In genomic region chr3:116618855-116619254, GRCm38 (mm10) we compare ENCODE assay signal across 24 mouse cellular contexts. TPM values are rescaled to one million over a fixed set of nuclear protein-coding genes. Genes with fewer than 3 reads are reported as not detected.
DNase-seq lines count a peak whose midpoint lies in the region; TF ChIP-seq lines count a peak whose summit lies in the region.
"Had no signal": no experiment of that assay in that cellular context is flagged by ENCODE, and none has a peak within 500 bp of the region (broad histone marks: within the 10 kb centered on the region; RNA-seq: fewer than 3 reads in every experiment).

No protein-coding gene starts in this region.

- peak; percentile 85 to 92 for TF ChIP-seq EP300 in MEL (IDR thresholded peaks at IDR 0.05; ENCODE audit: low read depth in 1 of 2, low read length in 2 of 2)

- H3K36me3 ChIP-seq in MEL (ENCODE audit: control insufficient read depth in 1 of 2, insufficient read depth in 2 of 2, low read length in 2 of 2) = peaks cover 7 to 51% of the 10 kb centered on the region in 2 experiments; a peak in 3 of 4 replicates

- peak overlapping the region; percentile 41; the same call in 1 of the 2 replicates for H3K9ac ChIP-seq in MEL (ENCODE audit: control insufficient read depth, low read depth, low read length, poor library complexity, severe bottlenecking)
- H3K9ac ChIP-seq: embryonic facial prominence, embryonic 12.5 days; embryonic facial prominence, embryonic 15.5 days; forebrain, embryonic 15.5 days; heart, embryonic 13.5 days; hindbrain, embryonic 12.5 days; hindbrain, embryonic 15.5 days had no signal

- H3K4me3 ChIP-seq in layer of hippocampus, adult 2 months = no peak overlapping the region
- H3K4me3 ChIP-seq in MEL (ENCODE audit: control insufficient read depth in 1 of 2, insufficient read depth in 1 of 2, low read depth in 2 of 2, low read length in 2 of 2) = peak overlapping the region; percentile 27 to 37
- H3K4me3 ChIP-seq in cortical plate, adult 2 months (ENCODE audit: insufficient read depth, low read length) = no peak overlapping the region
- H3K4me3 ChIP-seq in gastrocnemius, adult 2 months = no peak overlapping the region
- H3K4me3 ChIP-seq: embryonic facial prominence, embryonic 12.5 days; embryonic facial prominence, embryonic 15.5 days; forebrain, embryonic 15.5 days; heart, embryonic 10.5 days; heart, embryonic 13.5 days; hindbrain, embryonic 12.5 days; hindbrain, embryonic 15.5 days had no signal

- H3K9me3 ChIP-seq in MEL (replicated peaks; ENCODE audit: insufficient read depth, low read length) = no peaks in the 10 kb centered on the region
- H3K9me3 ChIP-seq: embryonic facial prominence, embryonic 12.5 days; embryonic facial prominence, embryonic 15.5 days; forebrain, embryonic 15.5 days; G1E; heart, embryonic 10.5 days; heart, embryonic 13.5 days; hindbrain, embryonic 12.5 days; hindbrain, embryonic 15.5 days had no signal

- H3K27ac ChIP-seq in layer of hippocampus, adult 2 months = peak overlapping the region; percentile 55
- peak overlapping the region; percentile 85 for H3K27ac ChIP-seq in MEL (ENCODE audit: control insufficient read depth, low read depth, low read length)
- H3K27ac ChIP-seq in cortical plate, adult 2 months (ENCODE audit: insufficient read depth, low read length) = peak overlapping the region; percentile 59; the same call in 1 of the 2 replicates
- H3K27ac ChIP-seq in gastrocnemius, adult 2 months = no peak overlapping the region
- H3K27ac ChIP-seq: embryonic facial prominence, embryonic 12.5 days; embryonic facial prominence, embryonic 15.5 days; forebrain, embryonic 15.5 days; heart, embryonic 10.5 days; heart, embryonic 13.5 days; hindbrain, embryonic 12.5 days; hindbrain, embryonic 15.5 days had no signal

- peak in 1 of 2 experiments; percentile 36; a peak in 1 of 4 replicates for TF ChIP-seq POLR2A in MEL (IDR thresholded peaks at IDR 0.05; ENCODE audit: control insufficient read depth in 1 of 2, insufficient read depth in 1 of 2, low read depth in 1 of 2, low read length in 2 of 2, poor library complexity in 1 of 2)
- TF ChIP-seq POLR2A in cortical plate, adult 2 months (IDR thresholded peaks at IDR 0.05; ENCODE audit: extremely low read depth, insufficient read depth, low read length) = no peak

- DNase-seq in layer of hippocampus, adult 2 months (ENCODE audit: low spot score in 2 of 2) = no peak
- no peak for DNase-seq in layer of hippocampus, postnatal 14 days (ENCODE audit: low spot score in 2 of 2)
- peak; percentile 89 for DNase-seq in MEL (ENCODE audit: low read depth, low spot score)
- DNase-seq in gastrocnemius, adult 2 months = no peak
- DNase-seq in heart, adult 8-10 months (ENCODE audit: low spot score) = no peak
- DNase-seq: adrenal gland, adult 8-10 months; adrenal gland, postnatal 25 days; B cell, adult 2 months; cerebellum, adult 11-12 months; cerebellum, adult 8-10 months; cerebellum, postnatal 10 days; cerebellum, postnatal 36 days; gastrocnemius, postnatal 14 days; heart, adult 18-20 months had no signal

- TF ChIP-seq RAD21 in MEL (IDR thresholded peaks at IDR 0.05; ENCODE audit: low read depth, low read length) = no peak

- H3K27me3 ChIP-seq in MEL (ENCODE audit: control insufficient read depth in 1 of 2, insufficient read depth in 2 of 2, low read length in 2 of 2) = no peaks in the 10 kb centered on the region
- H3K27me3 ChIP-seq: CH12.LX; embryonic facial prominence, embryonic 12.5 days; embryonic facial prominence, embryonic 15.5 days; forebrain, embryonic 15.5 days; heart, embryonic 13.5 days; hindbrain, embryonic 12.5 days; hindbrain, embryonic 15.5 days had no signal

- no peak for TF ChIP-seq CTCF in layer of hippocampus, adult 2 months (conservative IDR thresholded peaks at IDR 0.05)
- TF ChIP-seq CTCF in MEL (IDR thresholded peaks at IDR 0.05 in 2 of 3, conservative IDR thresholded peaks at IDR 0.05 in 1 of 3; ENCODE audit: control insufficient read depth in 1 of 3, insufficient read depth in 1 of 3, low read depth in 2 of 3, low read length in 3 of 3, poor library complexity in 1 of 3, severe bottlenecking in 1 of 3) = no peak
- TF ChIP-seq CTCF in cortical plate, adult 2 months (IDR thresholded peaks at IDR 0.05; ENCODE audit: extremely low read depth, insufficient read depth, low read length) = no peak
- TF ChIP-seq CTCF in gastrocnemius, adult 2 months (IDR thresholded peaks at IDR 0.05) = no peak

- intact Hi-C loops in gastrocnemius, adult 2 months (cut with DNase I) = no loop called here

- H3K4me1 ChIP-seq in MEL (ENCODE audit: control insufficient read depth in 1 of 2, insufficient read depth in 2 of 2, low read length in 2 of 2) = peaks cover 35 to 43% of the 10 kb centered on the region in 2 experiments
- no peaks in the 10 kb centered on the region for H3K4me1 ChIP-seq in cortical plate, adult 2 months (ENCODE audit: control insufficient read depth, insufficient read depth, low read length)
- H3K4me1 ChIP-seq: embryonic facial prominence, embryonic 12.5 days; embryonic facial prominence, embryonic 15.5 days; forebrain, embryonic 15.5 days; heart, embryonic 10.5 days; heart, embryonic 13.5 days; hindbrain, embryonic 12.5 days; hindbrain, embryonic 15.5 days had no signal

- no peaks in the 10 kb centered on the region for H3K79me2 ChIP-seq in MEL (ENCODE audit: control insufficient read depth, insufficient read depth, low read length, poor library complexity)

TF ChIP-seq in MEL, 35 proteins besides CTCF, POLR2A, EP300 and RAD21 (continues in another document):
- TF ChIP-seq ELF1 (IDR thresholded peaks at IDR 0.05; ENCODE audit: low read depth, low read length) (no peak), ETS1 (IDR thresholded peaks at IDR 0.05; ENCODE audit: low read depth, low read length) (peak; percentile 92), TBP (IDR thresholded peaks at IDR 0.05; ENCODE audit: low read depth, low read length) (no peak), CHD1 (IDR thresholded peaks at IDR 0.05; ENCODE audit: low read depth, low read length) (0 out of 2 replicates have a peak, but pooled peaks have one; percentile 45), MXI1 (IDR thresholded peaks at IDR 0.05; ENCODE audit: low read depth, low read length) (peak; percentile 59), MYC (IDR thresholded peaks at IDR 0.05; ENCODE audit: low read depth, low read length) (no peak; the same call in 1 of the 2 replicates), ZMIZ1 (IDR thresholded peaks at IDR 0.05; ENCODE audit: low read depth, low read length) (no peak), POLR2AphosphoS2 (IDR thresholded peaks at IDR 0.05; ENCODE audit: low read length) (no peak), USF2 (IDR thresholded peaks at IDR 0.05; ENCODE audit: borderline replicate concordance in 1 of 2, insufficient read depth in 1 of 2, low read depth in 1 of 2, low read length in 2 of 2) (no peak), CHD2 (IDR thresholded peaks at IDR 0.05; ENCODE audit: low read length) (no peak; the same call in 1 of the 2 replicates), ZKSCAN1 (IDR thresholded peaks at IDR 0.05; ENCODE audit: low read depth, low read length) (no peak), MEF2A (IDR thresholded peaks at IDR 0.05; ENCODE audit: extremely low read depth, insufficient replicate concordance, low read depth, low read length, poor library complexity, severe bottlenecking) (no peak), POLR2AphosphoS5 (IDR thresholded peaks at IDR 0.05; ENCODE audit: borderline replicate concordance, low read depth, low read length) (no peak), TAL1 (IDR thresholded peaks at IDR 0.05; ENCODE audit: low read length) (no peak), ZC3H11A (IDR thresholded peaks at IDR 0.05; ENCODE audit: low read depth, low read length) (no peak), BHLHE40 (IDR thresholded peaks at IDR 0.05; ENCODE audit: borderline replicate concordance, low read depth, low read length) (peak; percentile 75; the same call in 1 of the 2 replicates), NELFE (IDR thresholded peaks at IDR 0.05; ENCODE audit: low read depth, low read length) (no peak)

RNA-seq across cellular contexts. Expression of gene Trmt13, which starts 4.5 kb away (rescaled TPM):
- total RNA-seq in layer of hippocampus, adult 2 months (2021) = 10 to 100 TPM; 17.9 to 24.4 TPM
- total RNA-seq in layer of hippocampus, postnatal 14 days (2021) = 10 to 100 TPM; 15.3 to 15.6 TPM
- 10.2 and 15.5 TPM in 2 replicates for total RNA-seq in MEL (2012; rRNA removed)
- 10 to 100 TPM in 1 of 2 experiments, not detected in 1; 12.0 TPM for polyA plus RNA-seq in MEL (2012; ENCODE audit: insufficient read depth in 1 of 2, insufficient read length in 2 of 2, low read depth in 1 of 2, low replicate concordance in 2 of 2, missing spikeins in 1 of 2)
- polyA plus RNA-seq in cortical plate, adult 2 months (2012; rRNA removed) = 19.5 and 22.9 TPM in 2 replicates
- 1 to 10 TPM; 6.2 TPM for total RNA-seq in gastrocnemius, adult 2 months (2021)
- total RNA-seq in heart, adult 8-10 months (2022) = 1 to 10 TPM; 4.6 to 5.9 (median 5.1) TPM

RNA-seq across cellular contexts. Expression of gene Sass6, which starts 24.1 kb away (rescaled TPM):
- total RNA-seq in layer of hippocampus, adult 2 months (2021) = 1 to 10 TPM; 7.4 to 9.4 TPM
- total RNA-seq in layer of hippocampus, postnatal 14 days (2021) = 1 to 10 TPM; 8.2 TPM
- total RNA-seq in MEL (2012; rRNA removed) = 8.5 and 9.2 TPM in 2 replicates
- 10 to 100 TPM in 1 of 2 experiments, not detected in 1; 15.4 TPM for polyA plus RNA-seq in MEL (2012; ENCODE audit: insufficient read depth in 1 of 2, insufficient read length in 2 of 2, low read depth in 1 of 2, low replicate concordance in 2 of 2, missing spikeins in 1 of 2)
- 4.7 and 5.3 TPM in 2 replicates for polyA plus RNA-seq in cortical plate, adult 2 months (2012; rRNA removed)
- 1 to 10 TPM; 1.8 to 3.5 TPM for total RNA-seq in gastrocnemius, adult 2 months (2021)
- total RNA-seq in heart, adult 8-10 months (2022) = 1 to 10 TPM; 1.7 to 2.3 (median 1.9) TPM

RNA-seq across cellular contexts. Expression of gene Mfsd14a, which starts 43.6 kb away (rescaled TPM):
- 10 to 100 TPM; 54.4 to 57.7 TPM for total RNA-seq in layer of hippocampus, adult 2 months (2021)
- 10 to 100 TPM; 54.9 to 57.0 TPM for total RNA-seq in layer of hippocampus, postnatal 14 days (2021)
- total RNA-seq in MEL (2012; rRNA removed) = 36.8 and 39.2 TPM in 2 replicates
- polyA plus RNA-seq in MEL (2012; ENCODE audit: insufficient read depth in 1 of 2, insufficient read length in 2 of 2, low read depth in 1 of 2, low replicate concordance in 2 of 2, missing spikeins in 1 of 2) = 100 to 1,000 TPM in 1 of 2 experiments, 10 to 100 TPM in 1; 45.9 to 111 TPM
- polyA plus RNA-seq in cortical plate, adult 2 months (2012; rRNA removed) = 45.0 and 48.1 TPM in 2 replicates
- 10 to 100 TPM; 11.7 to 12.8 TPM for total RNA-seq in gastrocnemius, adult 2 months (2021)
- total RNA-seq in heart, adult 8-10 months (2022) = 10 to 100 TPM; 13.5 to 16.7 (median 15.5) TPM

RNA-seq across cellular contexts. Expression of gene Lrrc39, which starts 56.1 kb away (rescaled TPM):
- total RNA-seq in layer of hippocampus, adult 2 months (2021) = under 1 TPM in 1 of 2 experiments, not detected in 1; 0.12 TPM
- total RNA-seq in layer of hippocampus, postnatal 14 days (2021) = under 1 TPM in 1 of 2 experiments, not detected in 1; 0.17 TPM
- total RNA-seq in MEL (2012; rRNA removed) = 0.39 and 0.65 TPM in 2 replicates
- under 1 TPM in 1 of 2 experiments, not detected in 1; 0.40 TPM for polyA plus RNA-seq in MEL (2012; ENCODE audit: insufficient read depth in 1 of 2, insufficient read length in 2 of 2, low read depth in 1 of 2, low replicate concordance in 2 of 2, missing spikeins in 1 of 2)
- polyA plus RNA-seq in cortical plate, adult 2 months (2012; rRNA removed) = 0.19 and 0.32 TPM in 2 replicates
- total RNA-seq in gastrocnemius, adult 2 months (2021) = 10 to 100 TPM; 50.7 to 64.4 TPM
- 10 to 100 TPM; 72.9 to 87.5 (median 77.9) TPM for total RNA-seq in heart, adult 8-10 months (2022)
- polyA plus RNA-seq: G1E had no signal

Comparison
In these comparisons a context has a peak if more than half of its experiments do, and no peak if none do; other contexts are left out.
1. H3K4me3 ChIP-seq: peak in MEL (2 of 2); none in layer of hippocampus, adult 2 months (single experiment), cortical plate, adult 2 months (single experiment) and gastrocnemius, adult 2 months (single experiment).